Mouse (Mus musculus) lung, embryonic 14.5 days (tissue): ENCODE measurements around the gene Trafd1. TPM values are rescaled to one million over a fixed set of nuclear protein-coding genes. Genes with fewer than 3 reads are reported as not detected.
"Not testable (repeated sequence)": the region's sequence is repeated elsewhere in the genome, so short reads cannot be mapped to it uniquely, and the experiment has no call there.

Experiments
- ATAC-seq: fragments of 200-750 bp; cut with Nextera tagmentation; 2 replicates; pipeline ENCODE4 v1.8.0; 2017; ENCODE audit warnings: mild to moderate bottlenecking, moderate TSS enrichment, moderate library complexity; ENCODE audit not compliant: insufficient read depth
- DNase-seq: peaks from one replicate; pipeline ENCODE4 v3.0.0-alpha.2; 2015
- H3K27ac ChIP-seq: fragments of 300-500 bp; sonication (generic); 2 replicates; pipeline ENCODE4 v1.5.1; 2014; ENCODE audit warnings: low read depth, mild to moderate bottlenecking, moderate library complexity
- H3K27me3 ChIP-seq: fragments of 300-500 bp; sonication (generic); 2 replicates; pipeline ENCODE4 v1.6.1; 2014; ENCODE audit warnings: low read length, control low read depth; ENCODE audit not compliant: insufficient read depth
- H3K36me3 ChIP-seq: fragments of 300-500 bp; sonication (generic); 2 replicates; pipeline ENCODE4 v1.6.1; 2014; ENCODE audit warnings: control low read depth; ENCODE audit not compliant: insufficient read depth
- H3K4me1 ChIP-seq: fragments of 300-500 bp; sonication (generic); 2 replicates; pipeline ENCODE4 v1.6.1; 2014; ENCODE audit warnings: antibody characterized with exemption, control low read depth; ENCODE audit not compliant: insufficient read depth
- H3K4me2 ChIP-seq: fragments of 300-500 bp; sonication (generic); 2 replicates; pipeline ENCODE4 v1.6.1; 2014; ENCODE audit warnings: mild to moderate bottlenecking
- H3K4me3 ChIP-seq: fragments of 300-500 bp; sonication (generic); 2 replicates; pipeline ENCODE4 v1.5.1; 2014; ENCODE audit warnings: low read depth, low read length
- H3K9ac ChIP-seq: fragments of 300-500 bp; sonication (generic); 2 replicates; pipeline ENCODE4 v1.6.1; 2014
- H3K9me3 ChIP-seq: fragments of 300-500 bp; sonication (generic); 2 replicates; pipeline ENCODE4 v1.6.1; 2016; ENCODE audit warnings: low read depth, low read length, control low read depth
- CTCF ChIP-seq: IDR thresholded peaks from 2 replicates; pipeline ENCODE4 v1.5.1; 2016; ENCODE audit warnings: antibody characterized with exemption, low read depth
- WGBS: fragments of 180-500 bp; shearing (Covaris S2); extraction: QIAGEN DNeasy Blood & Tissue Kit; methylation state at CpG from one replicate; pipeline ENCODE4 v1.1.7; 2014; 5-methylcytosine and 5-hydroxymethylcytosine counted together
- polyA plus RNA-seq: library from polyadenylated mRNA; unstranded; fragments of >200 nt; fragmentation: Nextera tagmentation; extraction: Ambion mirVana; gene quantifications from 2 replicates; pipeline ENCODE4 v1.2.1, GENCODE M21; 2014

The Trafd1 gene
- polyA plus RNA-seq, 1 experiment from 2014 or later: 60.8 TPM

GRCm38 (mm10) chr5:121384757-121385460 is 523 bp downstream of the Trafd1 start:
- 1% methylated on average over 47 of the region's 47 CpGs for WGBS
- H3K4me2 ChIP-seq: peak overlapping the region; percentile 78
- H3K9me3 ChIP-seq: no peaks in the 10 kb centered on the region
- H3K9ac ChIP-seq: peak overlapping the region; percentile 83
- no peaks in the 10 kb centered on the region for H3K4me1 ChIP-seq
- peak overlapping the region; percentile 75 for H3K4me3 ChIP-seq
- H3K27ac ChIP-seq: peak overlapping the region; percentile 83
- ATAC-seq: peak; percentile 71
- peak; percentile 71 for DNase-seq
- peaks cover 23% of the 10 kb centered on the region for H3K36me3 ChIP-seq
- H3K27me3 ChIP-seq: no peaks in the 10 kb centered on the region
- no peak for TF ChIP-seq CTCF

DNA sequence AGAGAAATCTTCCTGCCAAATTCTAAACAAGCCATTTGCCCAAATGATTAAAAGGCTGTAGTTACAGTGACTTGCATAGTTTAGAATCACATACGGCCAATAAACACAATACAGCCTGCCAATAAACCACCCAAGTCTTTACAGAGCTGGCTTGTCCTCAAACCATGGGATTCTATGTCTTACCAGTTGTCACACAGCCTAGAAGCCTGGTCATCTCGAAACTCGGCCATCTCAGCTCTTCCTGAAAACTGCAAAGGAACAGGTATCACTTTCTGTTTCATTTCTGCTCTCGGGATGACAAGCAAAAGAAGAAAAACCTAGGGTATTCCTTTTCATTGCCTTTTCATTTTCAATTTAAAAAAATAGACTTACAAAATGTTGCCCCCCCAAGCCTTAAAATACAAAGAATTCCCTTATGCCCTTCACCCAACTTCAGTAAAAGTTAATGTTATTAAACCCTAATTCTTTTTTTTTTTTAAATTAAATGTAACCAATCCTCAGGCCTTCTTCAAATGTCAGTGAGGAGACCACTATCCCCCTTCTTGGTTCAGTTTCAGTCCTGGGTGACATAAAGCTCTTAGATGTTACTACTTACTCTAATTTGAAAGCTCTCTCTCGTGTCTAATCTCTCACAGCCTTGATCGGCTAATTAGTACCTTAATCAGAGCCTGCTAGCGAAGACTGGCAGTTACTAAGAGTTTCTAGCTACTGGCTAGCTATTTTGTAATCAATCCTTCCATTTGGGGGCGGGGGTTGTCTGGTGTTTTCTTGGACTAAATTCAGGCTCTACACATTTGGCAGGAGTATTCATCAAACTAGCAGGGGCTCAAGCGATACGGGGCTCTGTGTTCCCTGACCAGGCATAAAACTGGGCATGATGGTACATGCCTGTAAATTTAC is 1.3 kb downstream of the Trafd1 start:
- WGBS: 52% methylated on average over 10 of the region's 10 CpGs
- DNase-seq (peak; percentile 35), ATAC-seq (no peak)
- Histone ChIP-seq H3K4me2 (peak overlapping the region; percentile 78), H3K4me1 (no peaks in the 10 kb centered on the region), H3K4me3 (peak overlapping the region; percentile 75), H3K36me3 (peaks cover 31% of the 10 kb centered on the region), H3K9ac (peak overlapping the region; percentile 83), H3K9me3 (no peaks in the 10 kb centered on the region), H3K27me3 (no peaks in the 10 kb centered on the region), H3K27ac (no peak overlapping the region)
- no peak for TF ChIP-seq CTCF

- no peaks in the 10 kb centered on the region for H3K4me1 ChIP-seq
- H3K4me3 ChIP-seq: no peak overlapping the region
- peak; percentile 60 for TF ChIP-seq CTCF
- no peak overlapping the region for H3K9ac ChIP-seq
- DNase-seq (peak; percentile 14), ATAC-seq (no peak)
- no peak overlapping the region for H3K27ac ChIP-seq
- H3K36me3 ChIP-seq: peaks cover 63% of the 10 kb centered on the region
- H3K27me3 ChIP-seq: no peaks in the 10 kb centered on the region
- H3K9me3 ChIP-seq: no peaks in the 10 kb centered on the region
- no peak overlapping the region for H3K4me2 ChIP-seq
- 89% methylated on average over 2 of the region's 2 CpGs for WGBS
These were observed 4.7 kb downstream of the Trafd1 start for GRCm38 (mm10) chr5:121380692-121381091.

GRCm38 (mm10) chr5:121378678-121379256 is 6.7 kb downstream of the Trafd1 start:
- H3K4me3 ChIP-seq: no peak overlapping the region
- no peak for DNase-seq
- no peak for TF ChIP-seq CTCF
- no peaks in the 10 kb centered on the region for H3K27me3 ChIP-seq
- no peaks in the 10 kb centered on the region for H3K9me3 ChIP-seq
- H3K36me3 ChIP-seq: peaks cover 79% of the 10 kb centered on the region
- ATAC-seq: no peak
- 85% methylated on average over 13 of the region's 13 CpGs for WGBS
- no peak overlapping the region for H3K9ac ChIP-seq
- H3K27ac ChIP-seq: no peak overlapping the region
- no peak overlapping the region for H3K4me2 ChIP-seq
- H3K4me1 ChIP-seq: no peaks in the 10 kb centered on the region

DNA sequence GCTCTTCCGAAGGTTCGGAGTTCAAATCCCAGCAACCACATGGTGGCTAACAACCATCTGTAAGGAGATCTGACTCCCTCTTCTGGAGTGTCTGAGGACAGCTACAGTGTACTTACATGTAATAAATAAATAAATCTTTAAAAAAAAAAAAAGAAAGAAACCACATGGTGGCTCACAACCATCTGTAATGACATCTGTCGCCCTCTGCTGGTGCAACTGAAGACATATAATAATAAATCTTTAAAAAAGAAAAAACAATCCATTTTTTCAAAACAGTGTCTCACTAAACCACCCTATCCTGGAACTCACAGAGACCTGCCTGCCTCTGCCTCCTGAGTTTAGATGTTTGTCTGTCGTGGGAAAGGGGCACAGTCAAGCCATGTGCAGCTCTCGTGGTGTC is 8.5 kb downstream of the Trafd1 start:
- ATAC-seq, H3K9ac ChIP-seq, H3K27ac ChIP-seq, H3K9me3 ChIP-seq, H3K4me1 ChIP-seq, H3K27me3 ChIP-seq, H3K4me3 ChIP-seq, H3K4me2 ChIP-seq: not testable (repeated sequence)
- DNase-seq: peak; percentile 60
- WGBS: 73% methylated on average over 5 of the region's 5 CpGs
- peaks cover 92% of the 10 kb centered on the region for H3K36me3 ChIP-seq
- TF ChIP-seq CTCF: peak; percentile 54

GRCm38 (mm10) chr5:121374790-121375189 is 10.6 kb downstream of the Trafd1 start:
- Histone ChIP-seq H3K27me3 (no peaks in the 10 kb centered on the region), H3K9me3 (no peaks in the 10 kb centered on the region), H3K4me1 (no peaks in the 10 kb centered on the region), H3K4me2 (no peak overlapping the region), H3K4me3 (no peak overlapping the region), H3K36me3 (peaks cover 91% of the 10 kb centered on the region), H3K9ac (no peak overlapping the region), H3K27ac (no peak overlapping the region)
- no peak for TF ChIP-seq CTCF
- DNase-seq (no peak), ATAC-seq (no peak)
- WGBS: 83% methylated on average over 3 of the region's 3 CpGs

- Histone ChIP-seq H3K27me3 (no peaks in the 10 kb centered on the region), H3K36me3 (peaks cover 92% of the 10 kb centered on the region), H3K9ac (no peak overlapping the region)
These were observed 13.7 kb downstream of the Trafd1 start for GRCm38 (mm10) chr5:121371712-121372111.

More at GRCm38 (mm10) chr5:121371712-121372111, 13.7 kb downstream of the Trafd1 start:
- Histone ChIP-seq H3K4me2 (no peak overlapping the region), H3K4me3 (no peak overlapping the region), H3K9me3 (no peaks in the 10 kb centered on the region), H3K27ac (no peak overlapping the region), H3K4me1 (no peaks in the 10 kb centered on the region)
- no peak for DNase-seq
- TF ChIP-seq CTCF: no peak
- 87% methylated on average over 6 of the region's 6 CpGs for WGBS
- ATAC-seq: no peak
